Mouse (Mus musculus): ENCODE measurements at regions not wholly inside any gene's neighbourhood (a gene's known extent, or its start where the extent isn't known, plus 50 kb on each side); places are given as distances from the start of the nearest gene placed in this dataset.
"Not testable (repeated sequence)": the region's sequence is repeated elsewhere in the genome, so short reads cannot be mapped to it uniquely, and the experiment has no call there.

DNA sequence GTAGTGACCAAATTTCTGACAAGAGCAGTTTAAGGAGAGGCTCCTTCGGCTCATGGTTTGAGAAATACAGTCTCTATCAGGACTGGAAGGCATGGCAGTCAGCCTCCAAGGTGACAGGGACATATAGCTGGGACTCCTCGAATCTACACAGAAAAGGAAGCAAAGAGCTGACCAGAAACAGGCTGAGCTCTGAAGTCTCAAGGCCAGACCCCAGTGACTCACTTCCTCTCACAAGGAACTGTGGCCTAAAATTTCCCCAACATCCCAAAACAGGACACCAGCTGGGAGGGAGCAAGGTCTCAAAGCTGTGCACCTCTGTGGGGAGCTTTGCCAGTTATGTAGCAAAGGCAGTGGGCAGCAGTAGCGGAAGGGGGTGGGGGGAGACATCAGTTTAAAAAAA lies 110.7 kb downstream of the Sox4 start:
- no peak for DNase-seq (ENCODE audit: low read depth, low spot score)

DNA sequence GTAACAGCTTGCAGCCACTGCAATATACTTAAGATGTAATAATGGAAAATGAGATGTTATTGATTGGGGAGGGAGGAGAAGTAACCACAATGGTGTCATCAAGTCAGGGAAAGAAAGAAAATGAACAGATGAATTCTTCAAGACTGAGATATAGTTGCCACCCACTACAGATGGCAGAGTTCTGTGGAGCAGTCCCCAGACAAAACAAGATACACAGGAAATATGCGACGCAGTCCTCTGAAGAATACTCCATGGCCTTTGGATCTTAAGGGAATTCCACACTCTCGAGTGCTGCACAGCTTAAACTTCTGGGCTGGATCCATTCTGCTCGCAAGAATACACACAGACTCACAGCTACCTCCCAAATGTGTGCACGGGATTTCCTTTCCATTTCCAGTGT lies 113.4 kb downstream of the Sox4 start:
- DNase-seq (ENCODE audit: low read depth, low spot score) = no peak

DNA sequence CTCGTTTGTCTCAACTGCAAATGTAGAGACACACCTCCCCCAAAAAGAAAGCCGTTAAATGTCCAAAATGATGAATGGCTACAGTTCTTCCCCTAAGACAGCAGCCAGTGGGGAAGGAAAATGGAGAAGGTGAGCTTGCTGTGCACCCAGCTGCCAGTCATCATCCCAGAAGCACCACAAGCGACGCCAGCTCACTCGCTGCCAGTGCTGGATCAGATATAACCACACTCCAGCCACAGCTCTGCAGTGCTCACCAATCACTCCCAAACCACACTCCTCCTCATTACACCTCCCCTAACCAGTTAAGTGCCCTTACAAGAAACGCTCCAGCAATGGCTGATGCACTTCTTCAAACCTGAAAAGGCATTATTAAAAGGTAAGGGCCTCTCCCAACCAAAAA lies 114.4 kb downstream of the Sox4 start:
- DNase-seq (ENCODE audit: low read depth, low spot score) = no peak

DNA sequence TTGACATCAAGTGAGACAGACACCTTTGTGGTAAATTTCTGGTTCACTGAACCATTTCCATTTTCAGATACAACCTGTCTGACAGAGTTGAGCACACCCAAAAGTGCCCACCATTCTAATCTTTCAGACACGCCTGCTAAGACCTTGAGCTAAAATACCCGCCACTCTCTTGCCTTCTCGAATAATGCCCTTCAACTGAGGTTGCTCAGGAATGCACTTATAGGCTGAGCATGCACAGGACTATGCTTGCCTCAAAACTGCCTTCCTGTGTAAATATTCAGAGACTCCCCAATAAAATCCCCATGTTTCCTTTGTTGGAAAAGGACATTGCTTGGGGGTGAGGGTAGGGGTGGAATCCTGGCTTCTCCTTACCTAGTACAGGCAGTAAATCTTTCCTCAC lies 115.3 kb downstream of the Sox4 start:
- DNase-seq (ENCODE audit: low read depth, low spot score) = no peak

DNA sequence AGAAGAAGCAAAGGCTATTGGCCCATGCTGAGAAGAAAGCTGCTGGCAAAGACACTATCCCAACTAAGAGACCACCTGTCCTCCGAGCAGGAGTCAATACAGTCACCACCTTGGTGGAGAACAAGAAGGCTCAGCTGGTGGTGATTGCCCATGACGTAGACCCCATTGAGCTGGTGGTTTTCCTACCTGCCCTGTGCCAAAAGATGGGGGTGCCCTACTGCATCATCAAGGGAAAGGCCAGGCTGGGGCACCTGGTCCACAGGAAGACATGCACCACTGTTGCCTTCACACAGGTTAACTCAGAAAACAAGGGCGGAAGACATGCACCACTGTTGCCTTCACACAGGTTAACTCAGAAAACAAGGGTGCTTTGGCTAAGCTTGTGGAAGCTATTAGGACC lies 116.3 kb downstream of the Sox4 start:
- not testable (repeated sequence) for DNase-seq (ENCODE audit: low read depth, low spot score)

DNA sequence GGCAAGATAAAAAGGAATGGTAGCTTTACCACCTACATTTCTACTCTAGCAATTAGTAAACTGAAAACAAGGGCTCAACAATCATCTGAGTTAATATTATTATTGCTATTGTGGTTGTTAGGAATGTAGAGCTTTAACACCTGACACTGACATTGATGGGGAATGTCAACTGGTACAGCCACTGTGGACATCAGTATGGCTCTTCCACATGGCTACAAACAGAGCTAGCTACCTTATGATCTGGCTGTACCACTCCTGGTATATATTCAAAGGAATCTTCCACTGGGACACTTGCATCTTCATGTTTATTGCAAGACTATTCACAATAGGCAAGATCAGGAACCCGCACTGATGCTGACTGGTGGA lies 119.8 kb downstream of the Sox4 start:
- DNase-seq (ENCODE audit: low read depth, low spot score) = no peak

DNA sequence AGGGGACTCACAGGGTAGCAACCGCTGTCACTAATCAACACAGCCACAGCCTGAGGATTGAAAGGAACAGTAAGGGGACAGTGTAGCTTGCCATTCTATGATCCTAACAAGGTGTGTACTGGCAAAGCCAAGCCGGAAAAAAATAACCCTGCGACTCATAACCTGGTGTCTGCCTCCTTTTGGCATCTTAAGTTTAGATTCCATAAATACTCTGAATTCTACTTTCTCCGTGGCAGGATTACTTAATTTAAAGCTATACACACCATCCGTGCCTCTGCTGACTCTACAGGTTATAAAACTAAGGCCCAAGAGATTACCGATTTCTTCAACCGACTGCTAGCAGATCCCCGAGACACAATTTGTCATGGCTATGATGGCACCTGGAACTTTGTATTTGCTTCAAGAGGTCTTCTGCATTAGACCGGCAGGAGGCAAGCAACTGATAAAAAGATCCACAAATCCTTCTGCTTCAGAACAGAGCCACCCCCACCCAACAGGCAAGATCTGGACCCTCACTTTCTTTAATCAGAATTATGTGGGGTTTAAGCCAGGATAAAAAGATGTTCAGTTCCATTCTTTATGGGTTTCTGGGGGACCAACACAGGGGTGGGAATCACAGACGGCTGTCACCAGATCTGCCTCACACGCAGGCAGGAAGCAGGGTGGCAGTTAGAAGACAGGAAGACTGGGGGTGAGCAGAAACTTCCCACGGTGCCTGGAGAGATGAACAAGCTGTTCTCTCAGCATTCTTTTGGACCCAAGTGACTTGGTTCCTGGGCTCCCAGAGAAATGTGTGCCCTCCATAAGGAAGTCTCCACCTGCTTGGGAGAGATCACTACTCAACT lies 120.4 kb downstream of the Sox4 start:
- DNase-seq (ENCODE audit: low read depth, low spot score) = peak; percentile 20

DNA sequence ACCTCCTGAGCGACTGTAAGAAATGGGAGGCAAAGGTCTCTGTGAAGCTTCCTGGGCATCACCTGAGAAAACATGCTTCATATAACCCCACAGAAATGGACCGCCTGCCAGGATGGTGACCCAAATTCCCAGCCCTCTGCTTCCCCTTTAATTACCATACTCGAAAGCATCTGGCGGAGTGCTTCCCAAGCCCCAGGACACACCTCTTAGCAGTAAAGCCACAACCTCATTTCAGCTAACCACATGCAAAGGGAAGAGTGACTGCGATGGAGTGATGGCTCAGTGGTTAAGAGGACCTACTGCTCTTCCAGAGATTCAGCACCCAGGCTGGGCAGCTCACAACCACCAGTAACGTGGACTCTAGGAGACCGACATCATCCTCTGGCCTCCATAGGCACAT lies 127.2 kb downstream of the Sox4 start:
- DNase-seq (ENCODE audit: low read depth, low spot score) = no peak

DNA sequence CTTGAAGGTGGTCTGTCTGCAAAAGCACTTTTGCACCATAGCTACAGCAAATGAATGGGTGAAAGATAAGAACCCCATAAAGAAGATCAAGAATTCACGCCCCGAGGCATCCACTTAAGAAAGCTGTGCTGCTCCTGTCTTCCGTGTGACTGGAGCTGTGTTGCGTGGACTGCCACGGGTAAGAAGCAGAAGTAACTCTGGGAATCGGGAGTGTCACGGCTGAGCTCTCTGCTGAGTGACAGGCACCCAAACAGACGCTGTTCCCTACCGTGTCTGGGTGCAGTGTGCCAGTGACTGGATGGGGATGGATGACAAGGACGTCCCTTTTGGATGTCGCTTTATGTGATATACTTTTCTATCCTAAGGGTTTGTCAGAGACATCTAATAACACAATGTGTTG lies 129.5 kb downstream of the Sox4 start:
- no peak for DNase-seq (ENCODE audit: low read depth, low spot score)

DNA sequence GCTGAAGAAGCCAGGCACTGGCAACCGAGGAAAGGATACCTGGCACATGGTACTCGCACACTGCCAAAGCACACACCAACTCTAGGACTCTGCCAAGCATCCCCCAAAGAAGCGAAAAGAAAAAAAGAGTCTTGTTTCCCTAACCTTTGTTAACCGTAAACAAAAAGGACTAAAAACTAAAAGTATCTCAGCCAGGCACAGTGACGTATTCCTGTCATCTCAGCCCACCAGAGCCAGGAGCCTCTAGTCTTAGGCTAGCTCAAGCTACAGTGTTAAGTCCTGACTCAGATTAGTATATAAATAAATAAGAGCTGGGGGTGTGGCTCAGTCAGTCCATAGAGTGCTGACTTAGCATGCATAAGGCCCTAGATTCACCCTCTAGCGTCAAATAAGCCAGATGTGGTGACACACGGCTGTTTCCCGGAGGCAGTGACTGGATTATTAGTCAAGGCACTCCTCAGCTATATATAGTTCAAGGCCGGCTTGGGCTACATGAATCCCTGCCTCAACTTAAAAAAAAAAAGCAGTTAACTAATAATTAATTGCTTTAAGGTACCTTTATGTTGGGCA lies 130.1 kb downstream of the Sox4 start:
- no peak for DNase-seq (ENCODE audit: low read depth, low spot score)

DNA sequence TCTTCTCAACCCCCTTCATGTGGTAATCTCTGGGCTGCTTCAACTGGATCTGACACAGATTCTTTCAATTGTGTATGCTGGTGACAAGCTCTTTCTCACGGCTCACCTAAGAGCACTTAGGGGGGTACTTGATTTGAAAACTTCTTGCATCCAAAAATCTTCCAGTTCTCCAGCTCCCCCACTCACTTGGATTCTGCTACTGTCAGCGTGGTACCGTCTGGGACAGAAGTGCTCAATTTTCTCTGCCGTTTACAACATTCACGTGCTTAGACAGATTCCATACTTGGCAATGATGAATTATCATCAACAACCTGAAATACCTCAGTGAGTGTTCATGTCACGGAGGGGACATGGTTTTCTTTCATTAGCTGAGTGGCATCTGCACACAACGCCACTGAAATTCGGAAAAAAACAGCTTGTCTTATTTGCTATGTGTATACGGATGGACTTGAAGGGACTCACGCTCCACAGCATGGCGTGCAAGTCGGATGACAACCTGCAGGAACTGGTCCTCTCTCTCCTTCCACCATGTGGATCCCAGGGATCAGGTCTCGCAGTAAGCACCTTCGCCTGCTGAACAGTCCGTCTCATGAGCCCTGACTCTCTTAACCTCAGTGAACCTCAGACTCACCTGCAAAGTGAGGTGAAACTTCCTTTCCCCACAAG lies 132.5 kb downstream of the Sox4 start:
- DNase-seq (ENCODE audit: low read depth, low spot score) = no peak

DNA sequence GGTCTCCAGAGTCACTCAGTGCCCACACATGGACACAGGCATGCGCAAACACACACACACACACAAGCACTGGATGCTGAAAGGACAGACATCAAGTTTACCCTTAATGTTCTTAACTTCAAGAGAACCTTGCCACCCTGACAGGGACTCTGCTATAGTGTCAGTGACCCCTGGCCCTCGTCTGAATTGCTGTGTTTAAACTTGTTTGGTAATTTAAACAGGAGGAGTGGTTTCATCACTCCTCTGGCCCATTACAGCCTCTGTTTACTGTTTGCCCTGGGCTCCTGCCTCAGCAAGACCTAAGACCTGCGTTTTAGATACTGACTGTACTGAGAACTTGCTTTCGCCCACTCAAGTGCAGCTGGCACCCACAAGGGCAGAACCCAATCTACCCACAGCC lies 139.4 kb downstream of the Sox4 start:
- DNase-seq (ENCODE audit: low read depth, low spot score) = no peak

DNA sequence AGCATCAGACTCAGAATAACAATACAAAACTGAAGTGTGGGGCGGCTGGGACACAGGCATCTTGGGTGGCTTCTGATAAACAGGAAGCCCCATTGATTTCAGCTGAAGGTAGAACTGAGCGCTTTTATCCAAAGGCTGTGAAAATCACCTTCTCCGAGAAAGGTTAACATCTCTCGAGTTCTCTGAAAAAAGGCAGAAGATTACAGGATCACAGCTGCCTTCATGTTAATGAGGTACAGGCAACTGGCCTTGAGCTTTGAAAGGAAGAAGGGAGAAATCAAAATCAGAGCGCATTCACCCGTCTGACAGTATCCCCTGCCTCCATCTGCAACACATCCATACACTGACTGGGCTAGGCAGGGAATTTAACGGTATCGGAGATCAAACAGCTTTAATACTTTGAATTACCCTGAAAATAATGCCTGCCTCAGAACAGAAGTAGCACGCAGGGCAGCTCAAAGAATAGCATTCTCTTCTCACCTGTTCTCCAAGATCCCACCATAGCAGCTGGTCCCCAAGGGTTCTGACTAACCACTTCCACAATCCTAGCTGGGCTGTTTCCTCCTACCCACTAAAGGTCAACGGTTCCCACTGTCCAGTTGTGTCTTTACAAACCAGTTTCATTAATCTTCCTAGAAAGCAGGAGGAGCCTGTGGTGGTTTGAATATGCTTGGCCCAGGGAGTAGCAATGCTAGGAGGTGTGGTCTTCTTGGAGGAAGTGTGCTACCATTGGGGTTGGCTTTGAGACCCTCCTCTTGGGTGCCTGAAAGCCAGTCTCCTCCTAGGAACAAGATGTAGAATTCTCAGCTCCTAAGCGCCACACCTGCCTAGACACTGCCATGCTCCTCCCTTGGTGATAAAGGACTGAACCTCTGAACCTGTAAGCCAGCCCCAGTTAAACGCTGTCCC lies 141.6 kb downstream of the Sox4 start:
- no peak for DNase-seq (ENCODE audit: low read depth, low spot score)

DNA sequence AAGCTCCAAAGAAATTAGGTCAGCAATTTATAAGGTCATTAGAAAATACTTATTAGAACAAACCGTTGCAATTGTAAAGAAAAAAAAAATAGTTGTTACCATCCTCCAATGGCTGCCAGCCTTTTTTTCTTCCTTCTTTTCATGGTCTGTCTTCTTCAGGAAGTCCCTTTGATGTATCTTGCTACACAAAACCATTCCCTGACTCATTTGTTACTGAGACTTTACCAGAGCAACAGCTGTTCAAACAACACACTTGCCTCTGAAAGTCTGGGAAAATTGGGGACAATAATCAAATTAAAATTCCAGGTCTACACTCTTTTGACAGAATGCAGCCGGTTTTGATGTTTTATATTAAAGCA lies 142.5 kb downstream of the Sox4 start:
- DNase-seq (ENCODE audit: low read depth, low spot score) = no peak

DNA sequence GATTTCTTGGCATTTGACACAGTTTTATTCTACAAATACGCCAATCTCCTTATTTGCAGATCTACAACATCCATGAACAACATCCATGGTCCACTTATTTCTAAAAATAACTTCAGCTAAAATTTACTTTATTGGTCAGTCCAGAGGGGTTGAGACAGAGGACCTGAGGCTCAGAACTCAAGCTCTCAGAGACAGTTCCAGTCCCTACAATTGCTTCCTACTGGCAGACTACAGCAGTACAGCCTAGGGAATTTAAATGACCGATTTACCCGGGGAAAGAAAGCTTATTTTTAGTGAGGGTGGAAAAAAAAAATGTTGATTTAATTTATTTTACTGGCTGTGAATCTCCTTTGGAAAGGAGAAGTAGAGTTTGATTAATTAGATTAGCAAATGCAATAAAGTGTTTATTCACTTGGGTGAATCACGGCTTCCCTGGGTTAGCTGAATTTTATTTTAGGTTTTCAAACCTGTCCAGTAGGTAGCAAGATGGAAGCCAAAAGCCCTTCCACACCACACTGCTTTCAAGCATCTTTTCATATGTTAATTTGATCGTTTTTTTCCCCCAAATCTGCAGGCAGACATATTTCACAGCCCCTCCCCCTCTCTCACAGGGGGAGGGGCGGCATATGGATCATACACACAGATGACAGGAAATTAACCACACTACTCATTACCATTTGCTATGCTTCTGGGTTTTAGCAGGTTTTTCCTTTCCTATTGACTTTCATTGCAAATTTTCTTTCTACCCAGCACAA lies 143.0 kb downstream of the Sox4 start:
- peak; percentile 12 for DNase-seq (ENCODE audit: low read depth, low spot score)

DNA sequence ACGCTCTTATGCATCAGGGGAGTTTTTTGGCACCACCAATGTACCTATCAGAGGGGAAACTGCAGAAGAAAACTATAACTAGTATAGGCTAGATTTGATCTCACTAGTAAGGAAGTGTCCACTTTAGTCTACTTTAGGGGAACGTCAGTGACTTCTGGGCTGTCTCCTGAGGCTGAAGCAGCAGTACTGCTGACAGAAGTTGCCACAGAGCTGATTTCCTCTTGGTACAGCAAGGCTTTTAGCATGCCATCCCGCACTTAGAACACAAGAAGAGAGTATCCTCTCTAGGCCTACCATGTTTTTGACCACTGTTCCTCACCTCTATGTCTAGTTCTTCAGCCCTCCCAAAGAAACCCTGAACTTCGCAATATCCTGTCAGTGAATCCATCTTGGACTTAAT lies 148.2 kb downstream of the Sox4 start:
- no peak for DNase-seq (ENCODE audit: low read depth, low spot score)

DNA sequence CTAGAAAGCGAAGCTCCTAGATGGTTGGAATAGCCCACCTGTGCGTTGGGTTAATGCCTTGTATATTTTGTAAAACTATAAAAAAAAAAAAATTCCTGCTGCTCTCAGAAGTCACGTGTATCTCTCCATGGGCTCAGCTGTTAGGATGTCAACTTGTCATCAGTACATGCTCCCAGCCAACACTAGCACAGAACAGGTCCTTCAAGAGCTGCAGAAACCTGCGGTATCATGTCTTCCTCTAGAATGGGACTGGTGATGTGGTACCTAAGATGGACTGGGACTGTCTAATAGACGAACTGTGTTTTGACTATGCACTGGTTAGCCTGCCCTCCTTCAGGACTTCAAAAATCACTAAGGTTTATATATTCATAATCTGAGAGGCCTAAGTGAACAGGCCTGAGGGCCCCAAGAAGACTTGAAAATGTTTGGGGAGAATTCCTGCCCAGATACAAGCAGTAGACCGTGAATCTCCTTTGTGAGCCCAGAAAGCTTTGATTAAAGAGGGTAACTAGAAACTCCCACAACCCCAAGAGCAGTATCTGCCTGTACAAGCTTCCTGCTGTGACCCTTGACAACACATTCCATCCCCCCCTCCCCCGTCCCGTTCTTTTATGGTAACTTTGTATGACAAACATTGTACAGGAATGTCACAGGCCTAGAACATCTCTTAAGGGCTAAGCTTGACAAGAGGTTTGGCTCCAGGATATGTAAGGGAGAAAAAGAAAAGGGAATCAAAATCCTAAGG lies 152.1 kb downstream of the Sox4 start:
- DNase-seq (ENCODE audit: low read depth, low spot score) = no peak

DNA sequence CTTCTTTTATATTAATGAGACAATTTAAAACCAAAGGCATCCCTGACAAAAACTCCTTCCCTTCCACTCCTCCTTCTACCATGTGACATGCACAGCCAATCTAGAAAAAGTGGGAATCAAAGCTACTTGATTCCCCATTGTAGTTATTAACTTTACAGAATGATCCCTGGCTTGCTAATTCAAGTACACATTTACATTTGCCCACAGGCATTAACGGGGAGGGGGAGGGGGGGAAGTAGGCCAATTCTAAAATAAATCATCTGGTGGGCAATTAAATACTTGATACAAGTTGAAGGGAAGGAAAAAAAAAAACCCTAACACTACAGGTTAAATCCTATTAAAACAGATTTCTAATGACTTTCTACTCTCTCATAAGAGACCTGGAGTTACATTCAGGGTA lies 152.8 kb downstream of the Sox4 start:
- DNase-seq (ENCODE audit: low read depth, low spot score) = no peak

DNA sequence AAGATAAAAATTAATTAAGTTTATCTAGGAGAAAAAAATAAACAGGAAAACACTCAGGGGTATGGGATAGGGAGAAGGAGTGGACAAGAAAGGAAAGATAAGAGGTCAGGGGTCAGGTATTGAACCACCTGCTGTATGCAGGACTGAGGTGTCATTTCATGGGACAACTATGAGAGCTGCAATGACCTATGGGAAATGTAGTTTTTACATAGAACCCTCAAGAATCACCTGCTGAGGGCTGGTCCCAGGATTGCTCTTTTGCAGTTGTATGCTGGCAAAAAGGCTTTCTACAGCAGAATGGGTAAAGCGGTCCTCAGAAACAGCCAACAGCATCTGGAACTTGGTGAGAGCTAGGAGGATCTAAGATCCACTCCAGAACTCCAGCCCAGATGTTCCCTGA lies 154.0 kb downstream of the Sox4 start:
- no peak for DNase-seq (ENCODE audit: low read depth, low spot score)

DNA sequence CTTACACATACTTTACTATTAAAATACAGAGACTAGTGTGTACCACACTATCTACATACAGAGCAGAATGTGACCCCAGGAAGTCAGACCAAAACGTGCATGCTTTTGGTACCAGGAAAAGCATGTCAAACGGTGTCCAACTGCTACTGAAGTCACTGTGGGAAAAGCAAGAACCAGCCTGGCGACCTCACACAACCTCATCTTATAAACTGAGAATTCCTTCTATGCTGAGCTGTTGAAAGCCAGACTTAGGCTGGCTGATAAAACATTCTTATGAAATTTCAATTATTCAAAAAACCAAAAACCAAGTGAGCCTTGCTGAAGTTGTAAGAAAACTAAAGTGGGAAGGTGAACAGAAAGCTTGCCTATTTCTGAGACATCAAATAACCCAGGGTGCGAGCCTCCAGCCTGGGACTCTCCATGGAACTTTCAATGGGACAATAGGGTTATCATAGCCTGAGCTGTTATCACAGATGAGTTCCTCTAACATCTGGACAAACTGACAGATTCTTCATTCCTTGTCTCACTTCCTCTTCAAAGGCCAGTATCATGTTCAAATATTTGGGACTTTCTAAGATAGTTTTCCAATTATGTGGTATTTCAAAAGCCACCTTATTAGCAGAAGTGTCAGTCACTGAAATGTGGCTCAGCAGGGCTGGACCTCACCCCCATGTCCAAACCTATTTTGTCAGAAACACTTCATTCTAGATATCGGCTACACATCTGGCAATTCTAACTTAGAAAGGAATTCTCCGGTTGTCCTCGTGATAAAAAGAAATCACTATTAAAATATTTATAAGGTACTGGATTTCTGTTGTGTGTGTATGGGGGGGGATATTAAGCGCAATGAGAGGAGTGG lies 155.7 kb downstream of the Sox4 start:
- no peak for DNase-seq (ENCODE audit: low read depth, low spot score)

Data from CD4-positive helper T cell, adult 2 months (primary cell).